Mouse (Mus musculus) thymus, postnatal 25 days (tissue): Measurements from ENCODE around the gene Olfr1131.
"Not testable (repeated sequence)": the region's sequence is repeated elsewhere in the genome, so short reads cannot be mapped to it uniquely, and the experiment has no call there.

Source experiments
- DNase-seq: peaks from one replicate; pipeline ENCODE4 v3.0.0; 2022

Gene Olfr1131

GRCm38 (mm10) chr2:87626804-87627203 is at the start of gene Olfr1131:
Olfr1131 (plus strand) TSS chr2:87627104.
- DNase-seq = no peak

- not testable (repeated sequence) for DNase-seq
Observed at GRCm38 (mm10) chr2:87605912-87606311, 21.0 kb upstream of the Olfr1131 start, which contains the start of gene Olfr1130. Olfr1130 (plus strand) TSS chr2:87606212.

DNA sequence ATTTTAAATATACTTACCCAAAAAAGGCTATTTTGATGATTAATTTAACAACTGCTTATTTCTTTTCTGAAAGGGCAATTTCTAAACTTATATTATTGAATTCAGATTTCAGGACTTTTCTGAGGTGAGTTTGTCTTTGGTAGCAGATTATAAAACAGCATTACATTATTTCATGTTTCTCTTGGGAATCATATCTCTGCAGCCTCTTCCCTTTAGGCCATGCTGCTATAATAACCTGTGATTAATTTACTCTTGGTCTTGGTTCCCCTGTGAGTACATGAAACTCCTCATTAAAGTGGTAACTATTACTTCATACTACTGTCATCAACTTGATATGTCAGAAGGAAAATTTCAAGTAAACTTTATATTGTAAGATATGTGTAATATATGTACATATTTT is 10.5 kb downstream of the Olfr1131 start, which contains the start of gene Olfr1132:
Olfr1132 (minus strand) TSS at position 101 of the 400 bp plus-strand sequence.
- no peak for DNase-seq

DNA sequence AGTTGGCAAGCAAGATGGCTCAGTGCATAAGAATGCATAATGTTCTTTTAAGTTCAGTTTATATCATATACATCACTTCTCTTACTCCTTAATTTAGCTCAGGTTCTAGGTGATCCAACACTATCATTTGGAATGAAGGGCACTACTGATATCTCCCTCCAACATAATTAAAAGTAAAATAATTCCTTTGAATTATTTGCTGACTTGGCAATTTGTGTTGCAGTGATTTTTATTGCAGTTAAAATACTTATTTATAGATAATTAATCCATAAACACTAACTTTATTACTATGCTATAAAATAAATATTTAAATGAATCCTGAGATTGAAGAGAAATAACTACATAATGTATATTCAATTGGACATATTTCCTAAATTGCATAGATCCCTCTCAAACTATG is 15.5 kb downstream of the Olfr1131 start:
- no peak for DNase-seq

GRCm38 (mm10) chr2:87647274-87647673 is 20.4 kb downstream of the Olfr1131 start, which contains the start of gene Olfr1133:
Olfr1133 (minus strand) TSS chr2:87647374.
- no peak for DNase-seq

- DNase-seq = no peak
Observed at GRCm38 (mm10) chr2:87658360-87658759, 31.5 kb downstream of the Olfr1131 start, which contains the start of gene Olfr1134. Olfr1134 (minus strand) TSS chr2:87658460.

- no peak for DNase-seq
Observed at GRCm38 (mm10) chr2:87673564-87673963, 46.7 kb downstream of the Olfr1131 start, which contains the start of gene Olfr1135. Olfr1135 (minus strand) TSS chr2:87673664.
